Mouse (Mus musculus) neural tube, embryonic 11.5 days (tissue): ENCODE data around the gene Tle1. TPM values are rescaled to one million over a fixed set of nuclear protein-coding genes. Genes with fewer than 3 reads are reported as not detected.

Experiments used
- ATAC-seq: fragments of 200-750 bp; cut with Nextera tagmentation; 2 replicates; pipeline ENCODE4 v1.8.0; 2017; ENCODE audit warnings: moderate number of reproducible peaks, mild to moderate bottlenecking, moderate TSS enrichment, moderate library complexity; ENCODE audit not compliant: insufficient read depth, low FRiP score, low TSS enrichment
- DNase-seq: peaks from one replicate; pipeline ENCODE4 v3.0.0-alpha.2; 2015; ENCODE audit warnings: low spot score
- H3K27ac ChIP-seq: fragments of 300-500 bp; sonication (generic); 2 replicates; pipeline ENCODE4 v1.5.1; 2014; ENCODE audit warnings: low read depth, mild to moderate bottlenecking, low read length
- H3K27me3 ChIP-seq: fragments of 300-500 bp; sonication (generic); 2 replicates; pipeline ENCODE4 v1.6.1; 2014; ENCODE audit warnings: mild to moderate bottlenecking, low read length, mixed read lengths; ENCODE audit not compliant: control insufficient read depth, insufficient read depth
- H3K36me3 ChIP-seq: fragments of 300-500 bp; sonication (generic); 2 replicates; pipeline ENCODE4 v1.6.1; 2014; ENCODE audit warnings: mild to moderate bottlenecking, low read length, moderate library complexity, mixed read lengths; ENCODE audit not compliant: control insufficient read depth, insufficient read depth
- H3K4me1 ChIP-seq: fragments of 300-500 bp; sonication (generic); 2 replicates; pipeline ENCODE4 v1.6.1; 2014; ENCODE audit warnings: low read length, mixed read lengths; ENCODE audit not compliant: control insufficient read depth, insufficient read depth
- H3K4me2 ChIP-seq: fragments of 300-500 bp; sonication (generic); 2 replicates; pipeline ENCODE4 v1.6.1; 2014; ENCODE audit warnings: low read depth, mild to moderate bottlenecking, moderate library complexity
- H3K4me3 ChIP-seq: fragments of 300-500 bp; sonication (generic); 2 replicates; pipeline ENCODE4 v1.5.1; 2014; ENCODE audit warnings: low read depth, low read length
- H3K9ac ChIP-seq: fragments of 300-500 bp; sonication (generic); 2 replicates; pipeline ENCODE4 v1.6.1; 2014; ENCODE audit warnings: mild to moderate bottlenecking, low read length
- H3K9me3 ChIP-seq: fragments of 300-500 bp; sonication (generic); 2 replicates; pipeline ENCODE4 v1.6.1; 2016; ENCODE audit warnings: low read length; ENCODE audit not compliant: control insufficient read depth
- WGBS: fragments of 180-500 bp; shearing (Covaris S2); extraction: QIAGEN DNeasy Blood & Tissue Kit; methylation state at CpG from one replicate; pipeline ENCODE4 v1.1.7; 2014; 5-methylcytosine and 5-hydroxymethylcytosine counted together
- polyA plus RNA-seq: library from polyadenylated mRNA; unstranded; fragments of >200 nt; fragmentation: Nextera tagmentation; extraction: Ambion mirVana; gene quantifications from 2 replicates; pipeline ENCODE4 v1.2.1, GENCODE M21; 2014

The Tle1 gene
- polyA plus RNA-seq, 1 experiment from 2014 or later, result 46.4 TPM

DNA sequence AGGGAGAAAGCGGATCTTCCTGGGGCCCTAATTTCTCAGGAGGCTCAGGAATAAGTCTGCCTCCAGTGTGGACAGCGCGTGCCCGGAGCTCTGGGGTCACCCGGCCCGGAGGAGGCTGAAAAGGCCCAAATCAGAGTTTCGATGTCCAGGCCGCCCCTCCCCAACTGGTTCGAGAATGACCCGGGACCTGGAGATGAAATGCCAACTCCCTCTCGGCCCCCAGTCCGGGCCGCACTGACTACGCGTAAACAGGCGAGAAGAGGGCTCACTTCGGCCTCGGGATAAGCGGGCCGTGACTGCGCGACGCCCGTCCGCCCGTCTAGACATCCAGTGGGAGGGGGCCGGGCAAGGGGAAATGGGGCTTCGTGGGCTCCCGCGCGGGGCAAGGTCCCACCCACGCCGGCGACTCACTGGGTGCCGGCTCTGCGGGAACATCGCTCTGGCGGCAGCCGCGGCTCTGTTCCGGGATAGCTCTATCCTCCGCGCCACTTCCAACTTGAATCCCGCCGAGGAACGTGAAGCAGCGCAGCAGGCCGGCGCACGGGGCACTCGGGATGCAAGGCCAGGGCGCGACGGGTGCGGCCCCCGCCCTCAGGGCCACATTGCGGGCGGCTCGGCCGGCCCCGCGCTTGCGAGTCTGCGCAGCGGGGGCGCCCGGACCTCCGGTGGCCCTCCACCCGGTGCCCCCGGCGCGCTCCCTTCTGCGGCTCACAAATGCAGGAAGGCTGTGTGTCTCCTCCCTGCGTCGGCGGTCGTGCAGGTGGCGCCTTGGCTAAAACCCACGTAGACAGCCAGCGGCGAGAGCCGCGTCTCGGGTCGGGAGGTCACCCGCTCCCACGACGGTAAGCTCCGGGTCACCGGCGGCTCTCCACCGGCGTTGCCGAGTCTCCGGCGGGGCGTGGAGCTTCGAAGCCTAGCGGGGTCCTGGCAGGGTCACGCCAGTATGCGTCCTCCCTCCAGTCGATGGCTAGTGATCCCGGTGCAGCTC is 854 bp downstream of the Tle1 start:
- peak overlapping the region; percentile 85 for H3K27ac ChIP-seq
- H3K9me3 ChIP-seq, result no peaks in the 10 kb centered on the region
- H3K36me3 ChIP-seq, result no peaks in the 10 kb centered on the region
- DNase-seq (peak; percentile 66), ATAC-seq (peak; percentile 3)
- peaks cover 17% of the 10 kb centered on the region; the same call in 1 of the 2 replicates for H3K4me1 ChIP-seq
- peak overlapping the region; percentile 88 for H3K9ac ChIP-seq
- H3K27me3 ChIP-seq, result no peaks in the 10 kb centered on the region
- H3K4me3 ChIP-seq, result peak overlapping the region; percentile 89
- H3K4me2 ChIP-seq, result peak overlapping the region; percentile 62
- under 1% methylated on average over 97 of the region's 103 CpGs for WGBS

DNA sequence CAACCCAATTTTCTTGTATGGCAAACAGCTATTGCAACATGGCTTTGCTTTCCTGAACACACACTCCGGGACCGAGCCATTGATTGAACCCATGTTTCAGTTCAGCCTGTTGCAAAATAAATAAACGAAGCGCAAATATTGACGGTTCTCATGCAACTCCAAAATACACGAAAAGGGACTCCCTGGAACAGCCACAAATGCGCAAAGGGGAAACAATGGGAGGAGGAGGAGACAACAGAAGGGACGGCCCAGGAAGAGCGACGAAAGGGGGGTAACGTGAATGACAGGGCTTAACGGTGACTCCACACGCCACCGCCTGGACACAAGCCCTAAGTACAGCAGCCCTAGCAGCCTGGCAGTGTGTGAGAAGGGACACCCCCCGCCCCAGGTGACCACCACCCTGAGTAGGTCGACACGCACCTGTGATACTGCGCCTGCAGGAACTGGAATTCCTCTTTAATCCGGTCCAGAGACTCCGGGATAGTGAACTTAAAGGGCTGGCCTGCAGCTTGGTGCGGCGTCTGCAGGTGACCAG is 1.8 kb downstream of the Tle1 start:
- peak overlapping the region; percentile 62 for H3K4me2 ChIP-seq
- peak; percentile 86 for DNase-seq
- WGBS, result 2% methylated on average over 22 of the region's 22 CpGs
- peak overlapping the region; percentile 89 for H3K4me3 ChIP-seq
- no peaks in the 10 kb centered on the region for H3K36me3 ChIP-seq
- no peaks in the 10 kb centered on the region for H3K27me3 ChIP-seq
- no peaks in the 10 kb centered on the region for H3K9me3 ChIP-seq
- H3K4me1 ChIP-seq, result peaks cover 17% of the 10 kb centered on the region; the same call in 1 of the 2 replicates
- peak; percentile 20 for ATAC-seq
- H3K27ac ChIP-seq, result no peak overlapping the region
- peak overlapping the region; percentile 88 for H3K9ac ChIP-seq

DNA sequence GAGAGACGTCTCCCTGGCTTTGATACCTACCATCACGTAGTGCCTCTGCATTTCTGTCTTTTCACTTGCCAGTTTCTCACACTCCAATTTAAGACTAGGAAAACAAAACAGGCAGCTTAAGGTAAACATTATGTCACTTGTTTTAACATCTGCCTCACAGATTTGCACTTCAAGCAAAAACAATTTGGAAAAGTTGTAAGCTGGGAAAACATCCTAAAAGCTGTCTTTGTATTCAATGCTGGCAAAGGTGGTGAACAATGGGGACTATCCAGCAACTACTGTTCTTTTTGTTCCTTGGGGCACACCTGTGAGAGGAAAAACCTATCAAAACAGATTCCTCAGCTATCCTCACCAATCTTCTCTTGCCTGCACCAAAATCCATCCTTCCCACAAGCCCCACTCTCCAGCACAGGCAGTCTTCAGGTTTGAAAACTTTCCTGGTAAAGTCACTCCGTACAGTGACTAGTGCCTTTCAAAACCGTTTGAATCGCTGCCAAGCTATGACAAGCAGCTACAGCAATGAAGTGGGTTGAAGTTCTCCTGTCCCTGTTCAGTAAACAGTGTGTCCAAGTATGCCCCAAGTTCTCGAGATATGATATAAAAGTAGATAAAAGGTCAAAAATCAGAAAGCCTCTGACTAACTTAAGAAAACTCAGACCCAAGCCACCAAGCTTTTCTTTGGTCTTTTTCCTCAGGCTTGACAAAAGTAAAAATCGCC is 2.7 kb downstream of the Tle1 start:
- H3K4me3 ChIP-seq, result peak overlapping the region; percentile 89
- no peak overlapping the region for H3K27ac ChIP-seq
- H3K4me2 ChIP-seq, result peak overlapping the region; percentile 62
- ATAC-seq (no peak), DNase-seq (peak; percentile 30)
- WGBS, result 22% methylated on average over 7 of the region's 7 CpGs
- H3K36me3 ChIP-seq, result no peaks in the 10 kb centered on the region; the same call in 1 of the 2 replicates
- H3K4me1 ChIP-seq, result peaks cover 17% of the 10 kb centered on the region; the same call in 1 of the 2 replicates
- H3K27me3 ChIP-seq, result no peaks in the 10 kb centered on the region
- H3K9ac ChIP-seq, result peak overlapping the region; percentile 88; the same call in 1 of the 2 replicates
- no peaks in the 10 kb centered on the region for H3K9me3 ChIP-seq

DNA sequence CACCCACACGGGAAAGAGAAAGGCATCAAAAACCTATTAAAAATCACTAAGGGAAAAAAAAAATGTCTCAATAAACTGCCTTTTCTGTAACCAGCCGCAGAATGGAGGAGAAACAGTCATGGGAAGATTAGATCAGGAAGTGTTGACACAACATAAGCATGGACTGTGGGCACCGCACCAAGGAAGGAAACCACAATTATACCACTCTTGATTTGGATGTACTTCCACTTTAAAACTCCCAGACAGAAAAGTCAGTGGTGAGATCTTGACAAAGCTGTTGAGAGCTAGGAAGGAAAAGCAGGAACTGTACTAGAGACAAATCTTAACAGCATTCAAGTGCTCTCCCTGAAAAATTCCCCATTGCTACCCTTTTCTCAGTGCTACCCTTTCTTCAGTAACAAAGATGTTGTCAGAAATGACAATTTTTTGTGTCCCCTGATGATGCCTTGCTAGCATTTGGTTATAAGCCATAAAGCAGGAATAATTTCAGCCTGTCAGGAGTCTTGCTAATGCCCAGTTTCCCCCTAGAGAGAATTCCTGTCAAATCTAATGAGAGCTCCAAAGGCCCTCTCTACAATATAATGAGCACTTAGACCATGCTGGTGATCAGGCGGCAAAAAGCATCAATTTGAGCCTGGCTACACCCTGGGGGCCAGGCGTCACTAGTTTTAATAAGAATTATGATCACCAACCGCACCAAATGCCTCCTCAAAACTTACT is 5.4 kb downstream of the Tle1 start:
- Histone ChIP-seq H3K27ac (no peak overlapping the region), H3K4me1 (peaks cover 17% of the 10 kb centered on the region; the same call in 1 of the 2 replicates), H3K9ac (no peak overlapping the region), H3K36me3 (no peaks in the 10 kb centered on the region; the same call in 1 of the 2 replicates), H3K4me3 (no peak overlapping the region), H3K4me2 (peak overlapping the region; percentile 29; the same call in 1 of the 2 replicates), H3K27me3 (no peaks in the 10 kb centered on the region), H3K9me3 (no peaks in the 10 kb centered on the region)
- DNase-seq (peak; percentile 17), ATAC-seq (no peak)
- WGBS, result 44% methylated on average over 6 of the region's 6 CpGs

DNA sequence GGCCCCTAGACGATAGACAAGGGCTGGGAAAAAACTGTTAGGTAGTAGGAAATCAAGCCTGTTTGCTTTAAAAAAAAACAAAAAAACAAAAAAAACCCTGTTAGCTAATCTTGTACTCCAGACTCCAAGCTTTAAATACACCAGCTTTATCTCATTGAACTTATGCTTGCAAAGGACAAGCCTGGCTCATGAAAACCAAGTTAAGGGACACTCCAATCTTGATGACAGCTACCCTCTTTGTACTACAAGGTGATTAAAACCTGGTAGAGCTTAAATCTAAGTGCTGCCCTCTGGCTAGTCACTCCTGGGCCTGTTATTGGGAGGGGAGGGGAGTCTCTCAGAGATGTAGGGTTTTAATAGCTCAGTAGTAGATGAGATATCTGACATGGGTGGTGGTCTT is 7.4 kb downstream of the Tle1 start:
- H3K4me1 ChIP-seq, result peaks cover 17% of the 10 kb centered on the region; the same call in 1 of the 2 replicates
- 89% methylated on average over 1 of the region's 1 CpGs for WGBS
- H3K4me3 ChIP-seq, result no peak overlapping the region
- H3K9ac ChIP-seq, result no peak overlapping the region
- no peak overlapping the region for H3K27ac ChIP-seq
- no peak overlapping the region for H3K4me2 ChIP-seq
- no peaks in the 10 kb centered on the region for H3K27me3 ChIP-seq
- no peak for DNase-seq
- H3K36me3 ChIP-seq, result no peaks in the 10 kb centered on the region; the same call in 1 of the 2 replicates
- no peaks in the 10 kb centered on the region for H3K9me3 ChIP-seq
- no peak for ATAC-seq

DNA sequence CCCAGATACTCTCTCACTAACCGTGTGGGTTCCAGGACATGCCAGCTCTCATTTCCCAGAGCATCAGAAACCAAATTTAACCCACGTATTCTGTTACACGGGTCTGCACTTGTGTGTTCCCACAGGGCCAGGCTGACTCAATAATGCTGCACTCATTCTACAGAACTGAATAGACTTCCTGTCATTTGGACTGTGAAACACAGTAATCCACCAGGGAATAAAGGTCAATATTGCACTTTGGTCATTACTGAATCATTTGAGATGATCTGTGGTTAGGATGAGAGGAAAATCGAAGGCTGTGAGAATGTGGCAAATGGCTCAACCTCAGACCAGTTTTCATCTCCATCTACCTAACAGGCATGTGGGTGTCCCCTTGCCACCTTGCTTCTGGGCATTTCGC is 16.2 kb downstream of the Tle1 start:
- Histone ChIP-seq H3K4me1 (0 out of 2 replicates have a peak, but pooled peaks cover 3% of the 10 kb centered on the region), H3K27ac (no peak overlapping the region), H3K4me3 (no peak overlapping the region), H3K4me2 (no peak overlapping the region), H3K9ac (no peak overlapping the region), H3K9me3 (no peaks in the 10 kb centered on the region), H3K36me3 (no peaks in the 10 kb centered on the region), H3K27me3 (no peaks in the 10 kb centered on the region)
- ATAC-seq, result no peak
- no peak for DNase-seq
- 72% methylated on average over 5 of the region's 5 CpGs for WGBS

DNA sequence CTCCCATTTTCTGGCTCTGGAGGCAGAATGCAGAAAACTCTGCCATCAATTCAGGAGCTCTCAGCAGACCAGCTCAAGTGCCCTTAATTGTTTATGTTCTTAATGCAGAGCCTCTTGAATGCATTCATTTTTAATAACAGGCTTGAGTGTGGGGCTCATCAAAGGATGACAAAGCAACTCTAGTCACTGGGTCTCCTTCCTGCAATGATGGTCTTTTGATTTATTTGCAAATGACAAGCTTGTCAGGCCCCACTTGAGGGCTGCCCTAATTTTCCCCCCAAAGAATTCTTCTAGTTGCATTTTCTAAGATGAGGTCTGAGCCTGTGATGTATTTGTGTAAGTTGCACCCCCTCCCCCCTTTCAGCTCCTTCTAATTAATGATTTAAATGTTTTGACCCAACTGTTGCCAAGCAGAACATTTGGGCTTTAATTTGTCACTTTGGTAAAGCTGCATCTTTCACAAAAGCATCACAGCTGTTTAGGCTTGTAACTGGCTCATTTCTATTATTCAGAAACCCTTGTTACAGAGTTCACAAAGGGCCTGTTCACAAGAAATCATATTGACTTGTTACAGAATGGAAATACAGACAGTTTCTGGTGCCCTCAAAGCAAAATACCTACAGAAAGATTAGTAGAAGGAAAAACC is 18.3 kb downstream of the Tle1 start:
- H3K4me3 ChIP-seq, result no peak overlapping the region
- H3K36me3 ChIP-seq, result no peaks in the 10 kb centered on the region
- no peak overlapping the region for H3K9ac ChIP-seq
- ATAC-seq (no peak), DNase-seq (no peak)
- H3K4me1 ChIP-seq, result 0 out of 2 replicates have a peak, but pooled peaks cover 3% of the 10 kb centered on the region
- no peak overlapping the region for H3K4me2 ChIP-seq
- no peaks in the 10 kb centered on the region for H3K27me3 ChIP-seq
- H3K9me3 ChIP-seq, result no peaks in the 10 kb centered on the region
- H3K27ac ChIP-seq, result no peak overlapping the region

DNA sequence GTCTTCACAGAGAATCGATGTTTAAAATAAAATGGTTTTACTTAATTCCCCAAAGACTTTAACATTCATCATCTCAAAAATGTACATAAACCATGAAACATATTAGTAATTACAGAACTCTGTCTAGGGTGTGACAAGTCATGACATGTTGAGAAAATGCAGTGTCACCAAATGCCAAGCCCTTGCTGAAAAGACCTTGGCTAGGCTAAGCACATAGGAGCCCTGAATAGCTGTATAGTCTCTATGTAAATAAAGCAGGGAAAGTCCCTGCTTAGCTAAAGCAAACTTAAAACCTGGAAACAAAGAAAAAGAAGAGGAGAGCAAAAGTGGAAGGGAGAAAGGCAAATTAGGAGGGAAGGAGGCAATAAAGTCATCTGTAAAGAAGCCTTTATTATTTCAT is 24.8 kb downstream of the Tle1 start:
- 94% methylated on average over 1 of the region's 1 CpGs for WGBS
- H3K36me3 ChIP-seq, result no peaks in the 10 kb centered on the region
- H3K4me2 ChIP-seq, result no peak overlapping the region
- DNase-seq (no peak), ATAC-seq (no peak)
- no peaks in the 10 kb centered on the region for H3K4me1 ChIP-seq
- no peaks in the 10 kb centered on the region for H3K27me3 ChIP-seq
- no peak overlapping the region for H3K27ac ChIP-seq
- no peaks in the 10 kb centered on the region for H3K9me3 ChIP-seq
- H3K9ac ChIP-seq, result no peak overlapping the region
- no peak overlapping the region for H3K4me3 ChIP-seq
